Mouse (Mus musculus): ENCODE data around the gene Ccdc18.

GRCm38 (mm10) chr5:108269063-108269810 lies 136.6 kb downstream of the Ccdc18 start:
- TF ChIP-seq POLR2AphosphoS2 (IDR thresholded peaks at IDR 0.05; ENCODE audit: insufficient read length, low read depth) (no peak), POLR2A (IDR thresholded peaks at IDR 0.05; ENCODE audit: insufficient read length, low read depth) (no peak), MYOD1 (IDR thresholded peaks at IDR 0.05; ENCODE audit: control insufficient read depth in 1 of 3, insufficient read length in 2 of 3, low read depth in 2 of 3) (no peak), E2F4 (IDR thresholded peaks at IDR 0.05; ENCODE audit: insufficient read depth) (no peak), USF1 (IDR thresholded peaks at IDR 0.05; ENCODE audit: low read depth) (no peak), MAX (IDR thresholded peaks at IDR 0.05; ENCODE audit: low read depth) (no peak), MYOG (IDR thresholded peaks at IDR 0.05; ENCODE audit: control insufficient read depth in 1 of 3, insufficient read depth in 1 of 3, insufficient read length in 2 of 3, low read depth in 2 of 3) (no peak), CEBPB (IDR thresholded peaks at IDR 0.05; ENCODE audit: insufficient read depth, poor library complexity, severe bottlenecking) (no peak)
